Mouse (Mus musculus): ENCODE measurements around the gene S1pr2. TPM values are rescaled to one million over a fixed set of nuclear protein-coding genes. Genes with fewer than 3 reads are reported as not detected.

S1pr2 gene
- polyA plus RNA-seq, 2 experiments: 28.3 to 59.9 TPM

DNA sequence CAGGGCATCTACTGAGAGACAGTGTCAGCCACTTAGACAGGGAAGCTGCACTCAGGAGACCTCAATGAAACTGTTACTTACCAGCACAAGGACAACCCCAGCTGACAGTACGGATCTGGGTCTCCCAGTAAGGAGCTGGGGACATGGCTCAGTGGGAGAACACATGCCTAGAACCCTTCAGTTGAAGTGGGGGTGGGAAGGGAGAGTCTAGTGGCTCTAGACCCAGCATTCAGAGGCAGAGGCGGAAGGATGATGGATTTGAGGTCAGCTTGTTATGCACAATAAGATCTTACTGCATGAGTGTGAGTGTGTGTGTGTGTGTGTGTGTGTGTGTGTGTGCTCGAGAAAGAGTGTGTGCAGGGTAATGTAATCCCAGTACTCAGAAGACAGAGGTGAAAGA is 5.6 kb upstream of the S1pr2 start:
- Histone ChIP-seq H3K27me3 (ENCODE audit: control insufficient read depth, insufficient read depth, low read length) (no peaks in the 10 kb centered on the region), H3K9ac (ENCODE audit: low read depth, low read length, severe bottlenecking) (0 out of 2 replicates have a peak overlapping the region, but pooled peaks have one; percentile 2), H3K9me3 (ENCODE audit: control insufficient read depth, low read length) (no peaks in the 10 kb centered on the region), H3K36me3 (ENCODE audit: control insufficient read depth, insufficient read depth, low read length) (no peaks in the 10 kb centered on the region), H3K4me2 (replicated peaks; ENCODE audit: low read depth, low read length, severe bottlenecking) (no peak overlapping the region), H3K4me3 (replicated peaks; ENCODE audit: low read length) (no peak overlapping the region), H3K4me1 (ENCODE audit: control insufficient read depth, insufficient read depth, low read length) (peaks cover 14% of the 10 kb centered on the region), H3K27ac (replicated peaks; ENCODE audit: low read depth, low read length) (no peak overlapping the region)
- TF ChIP-seq POLR2A (IDR thresholded peaks at IDR 0.05; ENCODE audit: borderline replicate concordance, extremely low read depth, insufficient read depth, insufficient read length): no peak
- 73% methylated on average over 3 of the region's 3 CpGs for WGBS
- ATAC-seq (ENCODE audit: low FRiP score, low read depth) (no peak), DNase-seq (ENCODE audit: low spot score) (no peak)

DNA sequence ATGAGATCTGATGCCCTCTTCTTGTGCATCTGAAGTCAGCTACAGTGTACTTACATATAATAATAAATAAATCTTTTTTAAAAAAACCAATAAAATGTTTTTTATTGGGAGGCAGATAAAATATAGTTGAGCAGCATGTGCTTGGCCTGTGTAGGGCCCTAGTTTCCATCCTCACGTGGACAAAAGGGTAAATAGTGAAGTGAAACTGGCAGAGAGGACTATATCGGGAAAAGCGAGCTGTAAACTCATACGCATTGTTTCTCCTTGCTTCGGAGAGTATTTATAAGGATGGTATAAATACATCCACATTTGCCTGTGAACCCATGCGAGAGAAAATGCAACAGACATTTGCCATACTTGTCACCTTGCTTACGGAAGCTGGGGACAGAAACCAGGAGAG is 3.2 kb upstream of the S1pr2 start:
- H3K4me3 ChIP-seq (replicated peaks; ENCODE audit: low read length): no peak overlapping the region
- TF ChIP-seq POLR2A (IDR thresholded peaks at IDR 0.05; ENCODE audit: borderline replicate concordance, extremely low read depth, insufficient read depth, insufficient read length): no peak
- no peaks in the 10 kb centered on the region for H3K9me3 ChIP-seq (ENCODE audit: control insufficient read depth, low read length)
- H3K36me3 ChIP-seq (ENCODE audit: control insufficient read depth, insufficient read depth, low read length): no peaks in the 10 kb centered on the region
- no peak for ATAC-seq (ENCODE audit: low FRiP score, low read depth)
- H3K9ac ChIP-seq (ENCODE audit: low read depth, low read length, severe bottlenecking): no peak overlapping the region
- H3K4me1 ChIP-seq (ENCODE audit: control insufficient read depth, insufficient read depth, low read length): peaks cover 15% of the 10 kb centered on the region
- H3K27me3 ChIP-seq (ENCODE audit: control insufficient read depth, insufficient read depth, low read length): no peaks in the 10 kb centered on the region
- DNase-seq (ENCODE audit: low spot score): no peak
- WGBS: 84% methylated on average over 7 of the region's 7 CpGs
- no peak overlapping the region for H3K27ac ChIP-seq (replicated peaks; ENCODE audit: low read depth, low read length)
- no peak overlapping the region for H3K4me2 ChIP-seq (replicated peaks; ENCODE audit: low read depth, low read length, severe bottlenecking)

DNA sequence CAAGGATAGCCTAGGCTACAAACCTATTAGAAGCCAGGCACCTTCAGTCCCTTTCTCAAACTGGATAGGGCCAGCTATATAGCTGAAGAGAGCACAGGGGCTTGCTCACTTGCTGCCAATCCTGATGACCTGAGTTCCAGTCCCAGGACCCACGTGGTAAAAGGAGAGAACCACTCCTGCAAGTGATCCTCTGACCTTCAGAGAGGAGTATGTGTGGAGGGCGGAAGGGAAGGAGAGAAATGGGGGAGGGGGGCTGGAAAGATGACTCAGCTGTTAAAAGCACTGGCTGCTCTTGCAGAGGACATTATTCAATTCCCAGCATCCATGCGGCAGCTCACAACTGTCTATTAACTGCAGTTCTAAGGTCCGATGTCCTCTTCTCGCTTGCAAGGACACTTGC is 2.6 kb upstream of the S1pr2 start:
- H3K4me2 ChIP-seq (replicated peaks; ENCODE audit: low read depth, low read length, severe bottlenecking): no peak overlapping the region
- H3K36me3 ChIP-seq (ENCODE audit: control insufficient read depth, insufficient read depth, low read length): no peaks in the 10 kb centered on the region
- H3K4me3 ChIP-seq (replicated peaks; ENCODE audit: low read length): no peak overlapping the region
- no peak for DNase-seq (ENCODE audit: low spot score)
- no peaks in the 10 kb centered on the region for H3K9me3 ChIP-seq (ENCODE audit: control insufficient read depth, low read length)
- H3K9ac ChIP-seq (ENCODE audit: low read depth, low read length, severe bottlenecking): no peak overlapping the region
- 59% methylated on average over 5 of the region's 5 CpGs for WGBS
- TF ChIP-seq POLR2A (IDR thresholded peaks at IDR 0.05; ENCODE audit: borderline replicate concordance, extremely low read depth, insufficient read depth, insufficient read length): no peak
- no peak for ATAC-seq (ENCODE audit: low FRiP score, low read depth)
- H3K27ac ChIP-seq (replicated peaks; ENCODE audit: low read depth, low read length): 0 out of 2 replicates have a peak overlapping the region, but pooled peaks have one; percentile 14
- peaks cover 20% of the 10 kb centered on the region for H3K4me1 ChIP-seq (ENCODE audit: control insufficient read depth, insufficient read depth, low read length)
- no peaks in the 10 kb centered on the region for H3K27me3 ChIP-seq (ENCODE audit: control insufficient read depth, insufficient read depth, low read length)

DNA sequence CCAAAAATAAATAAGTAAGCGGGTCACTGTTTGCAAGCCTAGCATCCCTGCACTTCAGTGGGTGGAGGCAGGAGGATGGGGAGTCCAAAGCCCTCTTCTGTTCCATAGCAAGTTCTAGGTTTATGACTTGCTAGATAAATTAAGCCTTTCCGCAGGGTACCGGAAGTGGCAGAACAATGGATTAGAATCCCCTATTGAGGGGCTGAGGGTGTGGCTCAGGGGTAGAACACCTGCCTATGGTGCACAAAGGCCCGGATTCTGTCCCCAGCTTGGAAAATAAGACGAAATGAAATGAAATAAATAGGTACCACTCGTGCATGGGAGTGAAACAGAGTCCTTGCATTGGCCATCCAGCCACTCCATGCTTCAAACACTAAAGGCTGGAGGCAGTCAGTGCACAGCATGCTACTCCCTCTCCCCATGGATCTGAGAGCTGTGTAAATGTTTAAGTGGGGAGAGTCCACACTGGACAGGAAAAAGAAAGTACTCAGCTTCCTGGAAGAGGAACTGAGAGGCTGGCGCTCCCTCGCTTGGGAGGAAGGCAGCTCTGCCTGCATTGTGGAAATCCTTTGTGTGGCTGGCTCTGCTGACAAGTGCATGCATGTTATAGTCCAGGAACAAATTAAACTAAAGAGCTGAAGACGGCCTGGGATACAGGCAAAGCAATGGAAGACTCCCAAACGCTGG is 2.0 kb upstream of the S1pr2 start:
- Histone ChIP-seq H3K4me2 (replicated peaks; ENCODE audit: low read depth, low read length, severe bottlenecking) (no peak overlapping the region), H3K36me3 (ENCODE audit: control insufficient read depth, insufficient read depth, low read length) (no peaks in the 10 kb centered on the region; the same call in 1 of the 2 replicates), H3K27me3 (ENCODE audit: control insufficient read depth, insufficient read depth, low read length) (no peaks in the 10 kb centered on the region), H3K9me3 (ENCODE audit: control insufficient read depth, low read length) (no peaks in the 10 kb centered on the region), H3K4me3 (replicated peaks; ENCODE audit: low read length) (no peak overlapping the region), H3K4me1 (ENCODE audit: control insufficient read depth, insufficient read depth, low read length) (peaks cover 26% of the 10 kb centered on the region), H3K27ac (replicated peaks; ENCODE audit: low read depth, low read length) (0 out of 2 replicates have a peak overlapping the region, but pooled peaks have one; percentile 14), H3K9ac (ENCODE audit: low read depth, low read length, severe bottlenecking) (no peak overlapping the region)
- ATAC-seq (ENCODE audit: low FRiP score, low read depth) (no peak), DNase-seq (ENCODE audit: low spot score) (no peak)
- 57% methylated on average over 10 of the region's 10 CpGs for WGBS
- TF ChIP-seq POLR2A (IDR thresholded peaks at IDR 0.05; ENCODE audit: borderline replicate concordance, extremely low read depth, insufficient read depth, insufficient read length): no peak

DNA sequence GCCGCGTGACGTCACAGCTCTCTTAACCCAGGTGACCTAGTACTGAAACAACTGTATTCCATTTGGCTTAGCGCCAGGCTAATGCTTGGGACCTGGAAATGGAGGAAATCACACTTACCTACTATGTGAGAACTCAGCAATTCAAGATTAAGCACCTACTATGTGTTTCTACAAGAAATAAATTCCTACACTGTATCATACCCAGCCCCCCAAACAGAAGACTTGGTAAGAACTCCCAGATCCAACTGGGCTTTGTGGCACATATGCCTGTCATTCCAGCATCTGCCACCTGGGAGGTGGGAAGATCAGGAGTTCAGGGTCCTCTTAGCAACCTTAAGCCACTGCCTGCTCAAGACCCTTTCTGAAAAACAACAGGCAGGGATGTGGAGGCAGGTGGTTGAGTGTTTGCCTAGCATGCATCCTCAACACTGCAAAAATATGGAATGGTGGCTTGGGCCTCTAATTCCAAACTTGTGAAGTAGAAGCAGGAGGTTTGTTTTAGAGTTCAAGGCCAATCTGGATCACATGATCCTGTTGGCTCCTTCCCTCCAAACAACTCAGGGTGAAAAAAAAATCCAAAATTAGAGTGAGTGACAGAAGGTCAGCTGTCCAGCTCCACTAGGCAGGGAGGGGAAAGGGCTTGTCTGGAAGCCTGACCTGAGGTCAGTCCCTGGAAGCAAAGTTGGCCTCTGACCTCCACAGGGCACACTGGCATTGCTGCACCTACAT is 544 bp upstream of the S1pr2 start:
- peak overlapping the region; percentile 93 for H3K9ac ChIP-seq (ENCODE audit: low read depth, low read length, severe bottlenecking)
- peak overlapping the region; percentile 98 for H3K27ac ChIP-seq (replicated peaks; ENCODE audit: low read depth, low read length)
- H3K4me3 ChIP-seq (replicated peaks; ENCODE audit: low read length): peak overlapping the region; percentile 92
- H3K4me1 ChIP-seq (ENCODE audit: control insufficient read depth, insufficient read depth, low read length): peaks cover 35% of the 10 kb centered on the region
- H3K27me3 ChIP-seq (ENCODE audit: control insufficient read depth, insufficient read depth, low read length): no peaks in the 10 kb centered on the region
- 2% methylated on average over 4 of the region's 4 CpGs for WGBS
- DNase-seq (ENCODE audit: low spot score): no peak
- H3K36me3 ChIP-seq (ENCODE audit: control insufficient read depth, insufficient read depth, low read length): no peaks in the 10 kb centered on the region; the same call in 1 of the 2 replicates
- no peak for TF ChIP-seq POLR2A (IDR thresholded peaks at IDR 0.05; ENCODE audit: borderline replicate concordance, extremely low read depth, insufficient read depth, insufficient read length)
- peak overlapping the region; percentile 70 for H3K4me2 ChIP-seq (replicated peaks; ENCODE audit: low read depth, low read length, severe bottlenecking)
- no peaks in the 10 kb centered on the region for H3K9me3 ChIP-seq (ENCODE audit: control insufficient read depth, low read length)
- ATAC-seq (ENCODE audit: low FRiP score, low read depth): no peak
